Mouse (Mus musculus) large intestine, adult 2 months (tissue): ENCODE measurements around the gene Psmc2. TPM values are rescaled to one million over a fixed set of nuclear protein-coding genes. Genes with fewer than 3 reads are reported as not detected.

Experiments
- DNase-seq: peaks from one replicate; pipeline ENCODE4 v3.0.0-alpha.2; 2012; ENCODE audit warnings: low read depth, low spot score
- WGBS: fragments of 180-500 bp; shearing (Covaris S2); methylation state at CpG from one replicate; pipeline ENCODE4 v1.1.7; 2018; 5-methylcytosine and 5-hydroxymethylcytosine counted together
- polyA plus RNA-seq: library from polyadenylated mRNA; depleted of rRNA; stranded (reverse); fragments of >200 nt; gene quantifications from 2 replicates; pipeline ENCODE4 v1.2.3, GENCODE M21; 2012; rRNA removed

Psmc2 gene
- polyA plus RNA-seq, 1 experiment = 29.5 TPM

- DNase-seq = no peak
- WGBS = 95% methylated on average over 9 of the region's 9 CpGs
These were observed 17.8 kb downstream of the Psmc2 start for GRCm38 (mm10) chr5:21802907-21803306.

- WGBS = 96% methylated on average over 12 of the region's 12 CpGs
- DNase-seq = no peak
These were observed 18.7 kb downstream of the Psmc2 start for GRCm38 (mm10) chr5:21803691-21804188.

- WGBS = 82% methylated on average over 4 of the region's 4 CpGs
- no peak for DNase-seq
These were observed 19.8 kb downstream of the Psmc2 start for GRCm38 (mm10) chr5:21804837-21805236.

GRCm38 (mm10) chr5:21810924-21811323, 25.8 kb downstream of the Psmc2 start:
- 66% methylated on average over 10 of the region's 10 CpGs for WGBS
- DNase-seq = no peak

GRCm38 (mm10) chr5:21813994-21814393, 28.9 kb downstream of the Psmc2 start:
- no peak for DNase-seq
- WGBS = 69% methylated on average over 1 of the region's 1 CpGs

- WGBS = 70% methylated on average over 7 of the region's 7 CpGs
- no peak for DNase-seq
These were observed 41.3 kb downstream of the Psmc2 start for GRCm38 (mm10) chr5:21826370-21826769.

GRCm38 (mm10) chr5:21827643-21828042, 42.6 kb downstream of the Psmc2 start:
- no peak for DNase-seq
- 17% methylated on average over 6 of the region's 6 CpGs for WGBS

GRCm38 (mm10) chr5:21828855-21829254, 43.8 kb downstream of the Psmc2 start:
- DNase-seq = no peak
- WGBS = 67% methylated on average over 4 of the region's 4 CpGs

GRCm38 (mm10) chr5:21831761-21832160, 46.7 kb downstream of the Psmc2 start:
- DNase-seq = no peak

GRCm38 (mm10) chr5:21844676-21845075, 59.6 kb downstream of the Psmc2 start:
- DNase-seq = no peak
- WGBS = 67% methylated on average over 4 of the region's 4 CpGs

More at GRCm38 (mm10) chr5:21831761-21832160, 46.7 kb downstream of the Psmc2 start:
- 69% methylated on average over 3 of the region's 3 CpGs for WGBS

- DNase-seq = no peak
- WGBS = 33% methylated on average over 20 of the region's 20 CpGs
These were observed 61.7 kb downstream of the Psmc2 start for GRCm38 (mm10) chr5:21846616-21847290.

- WGBS = 16% methylated on average over 6 of the region's 6 CpGs
- no peak for DNase-seq
These were observed 62.4 kb downstream of the Psmc2 start for GRCm38 (mm10) chr5:21847438-21847837.

- WGBS = 56% methylated on average over 10 of the region's 10 CpGs
- DNase-seq = no peak
These were observed 66.7 kb downstream of the Psmc2 start for GRCm38 (mm10) chr5:21851679-21852340.

Other genes with a start within 250 kb of the Psmc2 start
- 1.1 and 1.6 TPM in 2 replicates for gene Lrrc17, start 241.7 kb upstream of the Psmc2 start, polyA plus RNA-seq
- 0.12 and 0.25 TPM in 2 replicates for gene Fbxl13, start 139.6 kb upstream of the Psmc2 start, polyA plus RNA-seq
- 23.3 and 27.9 TPM in 2 replicates for gene Armc10, start 139.5 kb upstream of the Psmc2 start, polyA plus RNA-seq
- 2.7 and 2.8 TPM in 2 replicates for gene Napepld, start 83.9 kb upstream of the Psmc2 start, polyA plus RNA-seq
- gene Pmpcb, start 48.1 kb upstream of the Psmc2 start, polyA plus RNA-seq = 37.7 and 38.5 TPM in 2 replicates
- 4.3 and 7.6 TPM in 2 replicates for gene Dnajc2, start within 50 bp of the Psmc2 start, polyA plus RNA-seq
- 0.04 TPM in 1 of 2 replicates, not detected in the other for gene Slc26a5, start 80.3 kb downstream of the Psmc2 start, polyA plus RNA-seq